Mouse (Mus musculus) limb, embryonic 15.5 days (tissue): Measurements from ENCODE around the gene Lysmd2. TPM values are rescaled to one million over a fixed set of nuclear protein-coding genes. Genes with fewer than 3 reads are reported as not detected.
A peak's percentile ranks its signal among the peaks of the same experiment; 100 is the strongest.

Source experiments
- ATAC-seq: fragments of 200-750 bp; cut with Nextera tagmentation; 2 replicates; pipeline ENCODE4 v1.8.0; 2017; ENCODE audit warnings: low read depth, moderate TSS enrichment; ENCODE audit not compliant: insufficient number of reproducible peaks, low FRiP score, low TSS enrichment
- H3K27ac ChIP-seq: fragments of 300-500 bp; sonication (generic); 2 replicates; pipeline ENCODE4 v1.5.1; 2015; ENCODE audit warnings: moderate library complexity, mild to moderate bottlenecking, inconsistent platforms
- H3K27me3 ChIP-seq: fragments of 300-500 bp; sonication (generic); 2 replicates; pipeline ENCODE4 v1.6.1; 2015; ENCODE audit warnings: inconsistent platforms
- H3K36me3 ChIP-seq: fragments of 300-500 bp; sonication (generic); 2 replicates; pipeline ENCODE4 v1.6.1; 2015; ENCODE audit warnings: inconsistent platforms
- H3K4me1 ChIP-seq: fragments of 300-500 bp; sonication (generic); 2 replicates; pipeline ENCODE4 v1.6.1; 2015; ENCODE audit warnings: inconsistent platforms
- H3K4me2 ChIP-seq: fragments of 300-500 bp; sonication (generic); 2 replicates; pipeline ENCODE4 v1.6.1; 2015; ENCODE audit warnings: mild to moderate bottlenecking, inconsistent platforms
- H3K4me3 ChIP-seq: fragments of 300-500 bp; sonication (generic); 2 replicates; pipeline ENCODE4 v1.5.1; 2015; ENCODE audit warnings: mild to moderate bottlenecking, inconsistent platforms
- H3K9ac ChIP-seq: fragments of 300-500 bp; sonication (generic); 2 replicates; pipeline ENCODE4 v1.6.1; 2015; ENCODE audit warnings: inconsistent platforms
- H3K9me3 ChIP-seq: fragments of 300-500 bp; sonication (generic); 2 replicates; pipeline ENCODE4 v1.6.1; 2016; ENCODE audit warnings: inconsistent platforms
- WGBS: fragments of 180-500 bp; shearing (Covaris S2); methylation state at CpG from one replicate; pipeline ENCODE4 v1.1.7; 2015; 5-methylcytosine and 5-hydroxymethylcytosine counted together
- polyA plus RNA-seq: library from polyadenylated mRNA; unstranded; fragments of >200 nt; fragmentation: Nextera tagmentation; extraction: Ambion mirVana; gene quantifications from 2 replicates; pipeline ENCODE4 v1.2.1, GENCODE M21; 2015

Lysmd2 gene
- 48.3 and 49.5 TPM in 2 replicates for polyA plus RNA-seq

- H3K36me3 ChIP-seq: no peaks in the 10 kb centered on the region
- H3K4me3 ChIP-seq: peak within 1 kb of the TSS; percentile 78
- no peaks in the 10 kb centered on the region for H3K9me3 ChIP-seq
- H3K4me2 ChIP-seq: peak within 1 kb of the TSS; percentile 80
- no peaks in the 10 kb centered on the region for H3K27me3 ChIP-seq
- H3K4me1 ChIP-seq: peaks cover 14% of the 10 kb centered on the region
- peak; percentile 84 for ATAC-seq
- peak within 1 kb of the TSS; percentile 92 for H3K9ac ChIP-seq
- peak within 1 kb of the TSS; percentile 91 for H3K27ac ChIP-seq
- WGBS: under 1% methylated on average over 80 of the region's 94 CpGs
Measured at GRCm38 (mm10) chr9:75625556-75626307, at the start of gene Lysmd2. TSS of gene Lysmd2 (plus strand) at chr9:75625741.

DNA sequence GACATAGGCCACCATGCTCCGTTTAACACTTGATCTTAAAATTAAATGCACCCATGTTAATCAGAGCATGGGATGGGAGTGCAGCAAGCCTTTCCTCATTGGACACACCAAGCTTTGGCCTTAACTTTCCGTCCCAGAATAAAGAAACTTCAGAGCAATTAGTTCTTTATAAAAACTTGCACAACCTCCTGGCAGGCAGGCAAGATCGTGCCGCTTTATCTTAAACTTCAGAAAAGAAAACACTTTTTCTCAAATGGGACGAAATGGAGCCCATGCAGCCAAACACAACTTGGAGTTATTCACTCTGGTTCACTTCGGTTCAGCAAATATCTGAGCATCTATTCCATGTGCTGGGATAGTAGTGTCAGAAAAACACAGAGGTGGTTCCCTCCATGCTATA lies 46.2 kb upstream of the Lysmd2 start:
- Histone ChIP-seq H3K4me1 (no peaks in the 10 kb centered on the region), H3K9me3 (no peaks in the 10 kb centered on the region), H3K4me3 (no peak overlapping the region), H3K9ac (no peak overlapping the region), H3K27ac (no peak overlapping the region), H3K27me3 (no peaks in the 10 kb centered on the region), H3K4me2 (no peak overlapping the region), H3K36me3 (peaks cover 17% of the 10 kb centered on the region; the same call in 1 of the 2 replicates)
- ATAC-seq: no peak
- WGBS: 82% methylated on average over 6 of the region's 6 CpGs

- Histone ChIP-seq H3K9me3 (no peaks in the 10 kb centered on the region), H3K9ac (no peak overlapping the region), H3K4me1 (no peaks in the 10 kb centered on the region), H3K36me3 (peaks cover 4% of the 10 kb centered on the region; the same call in 1 of the 2 replicates), H3K27ac (no peak overlapping the region), H3K4me2 (no peak overlapping the region), H3K27me3 (no peaks in the 10 kb centered on the region), H3K4me3 (no peak overlapping the region)
- ATAC-seq: no peak
- 53% methylated on average over 7 of the region's 7 CpGs for WGBS
Measured at GRCm38 (mm10) chr9:75581694-75582350, 43.7 kb upstream of the Lysmd2 start.

DNA sequence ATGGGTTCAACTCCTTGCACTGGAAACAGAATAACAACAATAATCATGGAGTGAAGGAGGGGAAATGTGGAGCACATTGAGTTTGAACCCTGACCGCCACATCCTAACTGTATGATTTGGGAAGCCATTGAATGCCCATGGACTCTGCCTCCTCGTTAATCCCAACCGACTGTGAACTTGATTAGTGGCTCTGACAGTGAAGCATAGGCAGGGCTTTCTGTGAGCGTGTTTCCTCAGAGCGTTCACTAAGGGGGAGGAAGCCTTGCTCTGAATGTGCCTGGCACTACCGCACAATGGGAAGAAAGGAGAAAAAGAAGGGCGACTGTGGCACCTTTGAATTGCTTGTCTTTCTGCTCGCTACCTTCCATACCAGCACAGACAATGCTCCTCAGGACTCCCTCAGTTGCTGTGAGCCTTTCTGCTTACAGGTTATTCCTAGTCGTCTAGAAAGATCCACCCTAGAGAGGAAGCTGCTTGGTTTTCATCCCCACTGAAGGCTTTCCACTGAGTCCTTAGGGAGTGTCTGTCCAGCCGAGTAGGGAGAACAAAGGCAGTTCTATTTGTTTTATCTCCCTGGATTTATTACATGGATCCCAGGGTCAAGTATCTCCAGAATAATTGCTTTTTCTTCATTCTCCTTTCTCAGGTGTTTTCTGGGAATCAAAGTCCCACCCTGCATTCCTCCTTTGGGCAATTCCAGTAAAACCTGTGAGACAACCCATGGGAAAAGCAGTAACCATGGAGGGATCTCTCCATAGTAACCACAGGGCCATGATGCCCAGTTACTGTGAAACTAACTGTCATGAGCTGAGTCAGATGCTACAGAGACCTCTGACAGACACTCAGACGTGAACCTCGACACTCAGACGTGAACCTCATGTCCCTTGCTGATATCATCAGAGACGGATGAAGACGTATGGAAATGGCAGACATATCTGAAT lies 35.4 kb upstream of the Lysmd2 start:
- 80% methylated on average over 15 of the region's 15 CpGs for WGBS
- H3K9me3 ChIP-seq: no peaks in the 10 kb centered on the region
- no peaks in the 10 kb centered on the region for H3K27me3 ChIP-seq
- ATAC-seq: no peak
- H3K27ac ChIP-seq: no peak overlapping the region
- H3K36me3 ChIP-seq: no peaks in the 10 kb centered on the region; the same call in 1 of the 2 replicates
- H3K4me3 ChIP-seq: no peak overlapping the region
- H3K4me2 ChIP-seq: no peak overlapping the region
- H3K4me1 ChIP-seq: no peaks in the 10 kb centered on the region
- H3K9ac ChIP-seq: no peak overlapping the region

DNA sequence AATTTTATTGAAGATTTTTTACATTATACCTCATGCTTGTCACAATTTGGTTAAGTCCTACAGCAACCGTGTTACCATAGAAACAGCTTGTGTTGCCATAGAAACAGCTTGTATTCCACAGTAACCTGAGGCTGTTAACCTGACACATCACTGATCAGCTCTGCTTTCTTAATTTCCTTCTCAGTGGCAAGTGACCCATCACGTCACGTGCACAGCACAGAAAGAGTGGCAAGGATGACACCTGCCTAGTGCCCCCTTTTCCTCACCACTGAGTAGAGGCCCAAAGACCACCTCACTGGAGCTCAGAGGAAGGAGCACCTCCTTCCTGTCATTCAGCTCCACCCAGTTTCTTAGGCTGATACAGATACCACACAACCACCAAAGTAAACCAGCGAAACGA lies 32.1 kb upstream of the Lysmd2 start:
- H3K27ac ChIP-seq: no peak overlapping the region
- no peaks in the 10 kb centered on the region for H3K27me3 ChIP-seq
- no peaks in the 10 kb centered on the region for H3K4me1 ChIP-seq
- no peaks in the 10 kb centered on the region; the same call in 1 of the 2 replicates for H3K36me3 ChIP-seq
- H3K9ac ChIP-seq: no peak overlapping the region
- H3K4me2 ChIP-seq: no peak overlapping the region
- 78% methylated on average over 5 of the region's 5 CpGs for WGBS
- no peak overlapping the region for H3K4me3 ChIP-seq
- no peaks in the 10 kb centered on the region for H3K9me3 ChIP-seq
- no peak for ATAC-seq

- Histone ChIP-seq H3K4me3 (no peak overlapping the region), H3K27ac (no peak overlapping the region), H3K36me3 (no peaks in the 10 kb centered on the region), H3K27me3 (no peaks in the 10 kb centered on the region), H3K9me3 (no peaks in the 10 kb centered on the region), H3K9ac (no peak overlapping the region), H3K4me1 (peaks cover 16% of the 10 kb centered on the region), H3K4me2 (no peak overlapping the region)
- no peak for ATAC-seq
- 87% methylated on average over 13 of the region's 13 CpGs for WGBS
Measured at GRCm38 (mm10) chr9:75597036-75597435, 28.5 kb upstream of the Lysmd2 start.

DNA sequence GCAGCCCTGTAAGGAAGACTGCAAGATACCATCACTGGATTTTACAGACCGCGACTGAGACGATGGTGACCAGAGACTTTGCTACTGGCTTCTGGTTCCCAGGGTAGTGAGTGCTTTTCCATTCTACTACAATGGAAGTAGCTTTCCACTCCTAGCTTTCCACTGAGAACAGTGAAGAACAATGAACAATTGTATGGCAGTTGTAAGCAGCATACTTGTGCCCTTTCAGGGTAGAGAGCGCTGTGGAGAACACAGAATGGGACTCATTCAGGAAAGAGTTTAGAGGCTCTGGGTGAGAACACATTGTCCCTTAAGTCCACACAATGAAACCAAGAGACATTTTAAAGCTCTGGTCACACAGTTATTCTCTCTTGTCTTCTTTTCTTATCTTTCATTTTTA lies 27.9 kb upstream of the Lysmd2 start:
- Histone ChIP-seq H3K4me2 (no peak overlapping the region), H3K36me3 (no peaks in the 10 kb centered on the region), H3K9me3 (no peaks in the 10 kb centered on the region), H3K27me3 (no peaks in the 10 kb centered on the region), H3K9ac (no peak overlapping the region), H3K4me1 (peaks cover 16% of the 10 kb centered on the region), H3K27ac (no peak overlapping the region), H3K4me3 (no peak overlapping the region)
- 79% methylated on average over 4 of the region's 4 CpGs for WGBS
- no peak for ATAC-seq

- WGBS: 41% methylated on average over 5 of the region's 5 CpGs
- no peak overlapping the region for H3K4me2 ChIP-seq
- no peak overlapping the region for H3K4me3 ChIP-seq
- H3K36me3 ChIP-seq: no peaks in the 10 kb centered on the region
- H3K27me3 ChIP-seq: no peaks in the 10 kb centered on the region
- H3K4me1 ChIP-seq: peaks cover 16% of the 10 kb centered on the region
- H3K27ac ChIP-seq: no peak overlapping the region
- no peak overlapping the region for H3K9ac ChIP-seq
- no peaks in the 10 kb centered on the region for H3K9me3 ChIP-seq
- ATAC-seq: peak; percentile 56; the same call in 1 of the 2 replicates
Measured at GRCm38 (mm10) chr9:75599191-75599841, 26.2 kb upstream of the Lysmd2 start.

DNA sequence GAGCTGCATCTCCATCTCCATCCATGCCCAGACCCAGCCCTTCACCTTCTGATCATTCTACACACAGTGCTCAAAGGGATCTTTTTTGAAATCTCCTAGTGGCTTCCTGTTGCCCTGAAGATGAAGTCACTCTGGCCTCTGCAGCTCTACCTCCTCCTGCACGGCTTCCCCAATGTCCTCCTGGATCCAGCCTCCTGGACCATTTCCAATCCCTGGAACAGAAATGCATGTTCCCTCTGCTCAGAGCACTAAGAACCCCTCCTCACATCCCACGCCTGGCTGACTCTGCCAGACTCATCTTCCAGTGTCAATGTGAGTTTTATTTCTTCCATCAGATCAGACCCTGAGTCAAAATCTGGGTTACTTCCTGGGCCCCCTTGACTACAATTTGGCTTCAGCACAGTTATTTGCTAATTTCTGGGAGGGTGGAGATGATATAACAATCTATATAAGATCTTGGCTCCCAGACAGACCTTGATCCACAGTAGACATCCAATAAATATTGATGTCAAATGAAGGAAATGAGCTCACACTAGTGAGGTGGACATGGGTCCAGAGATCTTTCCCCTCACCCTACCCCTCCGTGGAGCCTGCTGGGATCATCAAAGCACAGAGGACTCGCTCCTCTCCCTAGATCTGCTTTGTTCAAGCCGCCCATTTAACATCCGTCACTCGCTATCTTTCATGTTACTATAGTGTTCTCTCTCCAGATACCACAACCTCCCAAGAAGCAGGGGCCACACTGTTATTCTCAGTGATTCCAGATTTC lies 25.2 kb upstream of the Lysmd2 start:
- H3K4me3 ChIP-seq: no peak overlapping the region
- H3K4me1 ChIP-seq: peaks cover 16% of the 10 kb centered on the region
- no peaks in the 10 kb centered on the region for H3K27me3 ChIP-seq
- no peak for ATAC-seq
- H3K4me2 ChIP-seq: no peak overlapping the region
- H3K27ac ChIP-seq: no peak overlapping the region
- 71% methylated on average over 7 of the region's 7 CpGs for WGBS
- H3K36me3 ChIP-seq: no peaks in the 10 kb centered on the region
- no peaks in the 10 kb centered on the region for H3K9me3 ChIP-seq
- no peak overlapping the region for H3K9ac ChIP-seq

DNA sequence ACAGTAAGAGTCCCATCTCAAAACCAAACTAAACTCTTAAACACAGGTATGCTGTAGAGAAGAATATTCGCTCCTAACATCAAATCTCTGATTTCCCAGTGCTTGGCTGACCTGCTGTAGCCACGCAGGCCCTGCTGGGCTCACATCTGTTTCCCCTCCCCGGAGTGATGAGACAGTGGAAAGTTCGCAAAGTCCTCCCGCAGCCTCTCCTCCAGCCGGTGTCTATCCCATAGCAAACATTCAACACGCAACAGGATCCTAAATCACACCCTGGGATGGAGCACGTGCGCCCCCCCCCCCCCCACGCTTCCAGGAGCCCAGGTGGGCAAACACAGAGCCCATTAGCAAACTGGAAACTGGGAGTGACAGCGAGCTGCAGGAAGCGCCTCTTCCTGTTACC lies 24.0 kb upstream of the Lysmd2 start:
- WGBS: 31% methylated on average over 12 of the region's 12 CpGs
- Histone ChIP-seq H3K27me3 (no peaks in the 10 kb centered on the region), H3K27ac (0 out of 2 replicates have a peak overlapping the region, but pooled peaks have one; percentile 17), H3K4me2 (peak overlapping the region; percentile 15; the same call in 1 of the 2 replicates), H3K9me3 (no peaks in the 10 kb centered on the region), H3K4me3 (no peak overlapping the region), H3K4me1 (peaks cover 16% of the 10 kb centered on the region), H3K9ac (no peak overlapping the region), H3K36me3 (no peaks in the 10 kb centered on the region)
- ATAC-seq: no peak

GRCm38 (mm10) chr9:75607496-75607895 lies 18.0 kb upstream of the Lysmd2 start:
- Histone ChIP-seq H3K9me3 (no peaks in the 10 kb centered on the region), H3K27me3 (0 out of 2 replicates have a peak, but pooled peaks cover 7% of the 10 kb centered on the region), H3K4me1 (peaks cover 6% of the 10 kb centered on the region; the same call in 1 of the 2 replicates), H3K27ac (no peak overlapping the region), H3K9ac (no peak overlapping the region), H3K4me3 (no peak overlapping the region), H3K36me3 (no peaks in the 10 kb centered on the region), H3K4me2 (no peak overlapping the region)
- no peak for ATAC-seq
- 86% methylated on average over 4 of the region's 4 CpGs for WGBS
